Mouse (Mus musculus): Measurements from ENCODE around the gene Jade2. TPM values are rescaled to one million over a fixed set of nuclear protein-coding genes. Genes with fewer than 3 reads are reported as not detected.

Jade2 gene
- polyA plus RNA-seq, 1 experiment from 2014 or later: 0.55 TPM

GRCm38 (mm10) chr11:51856616-51857080 lies 805 bp downstream of the Jade2 start:
- ATAC-seq (ENCODE audit: low read depth) (peak; percentile 25), DNase-seq (no peak)
- Histone ChIP-seq H3K4me1 (replicated peaks) (peaks cover 40% of the 10 kb centered on the region), H3K27me3 (peaks cover 50% of the 10 kb centered on the region), H3K4me2 (peak overlapping the region; percentile 98), H3K9ac (peak overlapping the region; percentile 80), H3K36me3 (no peaks in the 10 kb centered on the region), H3K9me3 (replicated peaks) (no peaks in the 10 kb centered on the region), H3K27ac (peak overlapping the region; percentile 73), H3K4me3 (replicated peaks) (peak overlapping the region; percentile 78)
- WGBS (ENCODE audit: insufficient replicate concordance): under 1% methylated on average over 41 of the region's 41 CpGs

- Histone ChIP-seq H3K4me1 (replicated peaks) (peaks cover 40% of the 10 kb centered on the region), H3K27me3 (peaks cover 50% of the 10 kb centered on the region), H3K36me3 (no peaks in the 10 kb centered on the region), H3K4me3 (replicated peaks) (peak overlapping the region; percentile 78), H3K9ac (peak overlapping the region; percentile 80), H3K27ac (peak overlapping the region; percentile 73), H3K4me2 (peak overlapping the region; percentile 98), H3K9me3 (replicated peaks) (no peaks in the 10 kb centered on the region)
- WGBS (ENCODE audit: insufficient replicate concordance): under 1% methylated on average over 47 of the region's 47 CpGs
- DNase-seq (no peak), ATAC-seq (ENCODE audit: low read depth) (peak; percentile 50)
Measured at GRCm38 (mm10) chr11:51855818-51856615, 1.4 kb downstream of the Jade2 start.

DNA sequence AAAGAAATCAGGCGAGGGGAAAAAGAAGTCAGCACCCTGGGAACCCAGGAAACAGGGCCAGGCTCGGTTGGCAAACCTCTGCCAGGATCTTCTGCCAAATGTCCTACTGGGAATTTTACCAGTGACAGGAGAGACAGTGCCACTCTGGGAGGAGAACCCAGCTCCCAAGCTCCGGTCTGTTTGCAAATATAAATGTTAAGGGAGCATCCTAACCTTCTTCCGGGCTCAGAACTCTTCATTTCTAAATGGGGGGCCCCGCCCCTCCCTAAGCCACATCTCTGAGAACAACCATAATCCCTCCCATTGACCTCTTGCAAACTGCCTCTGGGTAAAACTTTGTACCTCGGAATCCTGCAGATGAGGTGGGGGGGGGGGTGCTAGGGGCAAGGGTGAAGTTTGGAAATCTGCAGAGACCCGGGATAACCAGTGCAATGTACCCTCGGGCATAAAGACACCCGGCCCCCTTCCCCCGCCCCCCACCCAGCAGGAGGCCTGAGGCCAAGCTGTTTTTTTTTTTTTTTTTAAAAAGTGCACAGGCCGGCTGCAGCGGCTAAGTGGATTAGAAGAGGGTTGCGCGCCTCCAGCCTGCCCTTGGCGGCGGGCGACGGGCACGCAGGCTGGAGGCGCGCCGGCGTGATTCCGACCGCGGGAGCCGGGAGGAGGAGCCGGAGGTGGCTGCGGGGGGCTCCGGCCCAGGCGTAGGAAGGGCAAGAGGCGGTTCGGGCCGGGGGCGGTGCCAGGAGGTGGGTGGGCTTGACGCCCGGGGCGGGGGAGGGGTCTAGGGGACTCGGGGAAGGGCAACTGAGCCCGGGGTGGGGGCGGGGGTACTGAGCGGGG lies 2.3 kb downstream of the Jade2 start:
- H3K4me1 ChIP-seq (replicated peaks): peaks cover 40% of the 10 kb centered on the region
- H3K4me3 ChIP-seq (replicated peaks): peak overlapping the region; percentile 78
- H3K27me3 ChIP-seq: peaks cover 42% of the 10 kb centered on the region
- H3K27ac ChIP-seq: peak overlapping the region; percentile 73; the same call in 1 of the 2 replicates
- peak; percentile 62 for ATAC-seq (ENCODE audit: low read depth)
- 7% methylated on average over 41 of the region's 42 CpGs for WGBS (ENCODE audit: insufficient replicate concordance)
- H3K4me2 ChIP-seq: peak overlapping the region; percentile 98
- H3K9ac ChIP-seq: peak overlapping the region; percentile 80
- DNase-seq: no peak
- no peaks in the 10 kb centered on the region for H3K36me3 ChIP-seq
- no peaks in the 10 kb centered on the region for H3K9me3 ChIP-seq (replicated peaks)

DNA sequence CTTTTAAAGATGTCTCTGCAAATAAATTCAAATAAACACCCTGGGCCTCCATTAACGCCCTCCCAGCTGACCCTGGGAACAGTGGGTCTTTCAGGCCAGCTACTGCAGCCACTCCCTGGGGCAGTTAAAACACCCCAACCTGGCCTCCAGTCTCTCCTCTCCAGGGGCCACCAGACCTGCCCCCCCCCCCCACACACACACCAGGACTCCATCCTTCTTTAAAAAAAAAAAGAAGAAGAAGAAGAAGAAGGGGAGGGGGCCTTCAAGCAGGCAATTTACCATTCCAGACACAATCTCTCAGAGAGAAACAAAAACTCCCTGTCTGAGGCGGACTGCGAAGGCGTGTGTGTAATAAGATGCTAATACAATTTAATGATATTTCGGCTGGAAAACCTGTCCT lies 4.9 kb downstream of the Jade2 start:
- Histone ChIP-seq H3K27me3 (peaks cover 16% of the 10 kb centered on the region), H3K9ac (no peak overlapping the region), H3K4me2 (no peak overlapping the region), H3K36me3 (no peaks in the 10 kb centered on the region), H3K4me1 (replicated peaks) (peaks cover 52% of the 10 kb centered on the region), H3K27ac (no peak overlapping the region), H3K4me3 (replicated peaks) (no peak overlapping the region), H3K9me3 (replicated peaks) (no peaks in the 10 kb centered on the region)
- 82% methylated on average over 5 of the region's 5 CpGs for WGBS (ENCODE audit: insufficient replicate concordance)
- ATAC-seq (ENCODE audit: low read depth) (no peak), DNase-seq (no peak)

GRCm38 (mm10) chr11:51852091-51852521 lies 5.3 kb downstream of the Jade2 start:
- Histone ChIP-seq H3K9me3 (replicated peaks) (no peaks in the 10 kb centered on the region), H3K4me1 (replicated peaks) (peaks cover 57% of the 10 kb centered on the region), H3K4me2 (no peak overlapping the region), H3K9ac (no peak overlapping the region), H3K27ac (0 out of 2 replicates have a peak overlapping the region, but pooled peaks have one; percentile 31), H3K36me3 (no peaks in the 10 kb centered on the region), H3K4me3 (replicated peaks) (no peak overlapping the region), H3K27me3 (peaks cover 11% of the 10 kb centered on the region)
- no peak for ATAC-seq (ENCODE audit: low read depth)
- DNase-seq: no peak
- 84% methylated on average over 7 of the region's 7 CpGs for WGBS (ENCODE audit: insufficient replicate concordance)

GRCm38 (mm10) chr11:51850741-51851330 lies 6.6 kb downstream of the Jade2 start:
- H3K4me1 ChIP-seq (replicated peaks): peaks cover 59% of the 10 kb centered on the region
- WGBS (ENCODE audit: insufficient replicate concordance): 78% methylated on average over 11 of the region's 11 CpGs
- no peak for DNase-seq

GRCm38 (mm10) chr11:51848324-51848723 lies 9.1 kb downstream of the Jade2 start:
- Histone ChIP-seq H3K27me3 (no peaks in the 10 kb centered on the region), H3K27ac (peak overlapping the region; percentile 74), H3K4me2 (peak overlapping the region; percentile 13; the same call in 1 of the 2 replicates), H3K36me3 (no peaks in the 10 kb centered on the region), H3K4me3 (replicated peaks) (no peak overlapping the region), H3K9me3 (replicated peaks) (no peaks in the 10 kb centered on the region), H3K4me1 (replicated peaks) (peaks cover 46% of the 10 kb centered on the region), H3K9ac (0 out of 2 replicates have a peak overlapping the region, but pooled peaks have one; percentile 16)
- DNase-seq (no peak), ATAC-seq (ENCODE audit: low read depth) (no peak)
- WGBS (ENCODE audit: insufficient replicate concordance): 66% methylated on average over 3 of the region's 3 CpGs

More at GRCm38 (mm10) chr11:51850741-51851330, 6.6 kb downstream of the Jade2 start:
- H3K4me3 ChIP-seq (replicated peaks): no peak overlapping the region
- ATAC-seq (ENCODE audit: low read depth): no peak
- H3K36me3 ChIP-seq: no peaks in the 10 kb centered on the region
- H3K9ac ChIP-seq: no peak overlapping the region
- H3K27ac ChIP-seq: no peak overlapping the region; the same call in 1 of the 2 replicates
- H3K4me2 ChIP-seq: no peak overlapping the region
- no peaks in the 10 kb centered on the region for H3K27me3 ChIP-seq
- no peaks in the 10 kb centered on the region for H3K9me3 ChIP-seq (replicated peaks)

GRCm38 (mm10) chr11:51847902-51848301 lies 9.6 kb downstream of the Jade2 start:
- H3K9ac ChIP-seq: peak overlapping the region; percentile 24; the same call in 1 of the 2 replicates
- no peaks in the 10 kb centered on the region for H3K9me3 ChIP-seq (replicated peaks)
- no peaks in the 10 kb centered on the region for H3K27me3 ChIP-seq
- ATAC-seq (ENCODE audit: low read depth) (peak; percentile 95), DNase-seq (no peak)
- H3K36me3 ChIP-seq: no peaks in the 10 kb centered on the region
- peaks cover 42% of the 10 kb centered on the region for H3K4me1 ChIP-seq (replicated peaks)
- no peak overlapping the region for H3K4me3 ChIP-seq (replicated peaks)
- 81% methylated on average over 1 of the region's 1 CpGs for WGBS (ENCODE audit: insufficient replicate concordance)
- H3K27ac ChIP-seq: peak overlapping the region; percentile 74
- peak overlapping the region; percentile 13; the same call in 1 of the 2 replicates for H3K4me2 ChIP-seq

- no peak overlapping the region for H3K4me3 ChIP-seq (replicated peaks)
- H3K27ac ChIP-seq: no peak overlapping the region
- H3K4me1 ChIP-seq (replicated peaks): peaks cover 55% of the 10 kb centered on the region
- peak overlapping the region; percentile 23; the same call in 1 of the 2 replicates for H3K9ac ChIP-seq
- DNase-seq (no peak), ATAC-seq (ENCODE audit: low read depth) (no peak)
- H3K36me3 ChIP-seq: no peaks in the 10 kb centered on the region
- H3K27me3 ChIP-seq: no peaks in the 10 kb centered on the region
- H3K4me2 ChIP-seq: no peak overlapping the region
- WGBS (ENCODE audit: insufficient replicate concordance): 82% methylated on average over 16 of the region's 16 CpGs
- H3K9me3 ChIP-seq (replicated peaks): no peaks in the 10 kb centered on the region
Measured at GRCm38 (mm10) chr11:51845981-51846883, 11.2 kb downstream of the Jade2 start.

- WGBS (ENCODE audit: insufficient replicate concordance): 70% methylated on average over 10 of the region's 10 CpGs
- H3K4me1 ChIP-seq (replicated peaks): peaks cover 67% of the 10 kb centered on the region
Measured at GRCm38 (mm10) chr11:51844529-51845098, 12.8 kb downstream of the Jade2 start.

More at GRCm38 (mm10) chr11:51844529-51845098, 12.8 kb downstream of the Jade2 start:
- H3K9ac ChIP-seq: no peak overlapping the region
- H3K4me2 ChIP-seq: no peak overlapping the region
- no peak overlapping the region for H3K4me3 ChIP-seq (replicated peaks)
- H3K27me3 ChIP-seq: no peaks in the 10 kb centered on the region
- no peak for ATAC-seq (ENCODE audit: low read depth)
- no peak overlapping the region for H3K27ac ChIP-seq
- no peaks in the 10 kb centered on the region for H3K9me3 ChIP-seq (replicated peaks)
- DNase-seq: no peak
- no peaks in the 10 kb centered on the region for H3K36me3 ChIP-seq
